In genomic region chr6:7476907-7477306, GRCm38 (mm10) we compare ENCODE assay signal across 27 mouse cellular contexts.
DNase-seq lines count a peak whose midpoint lies in the region; ATAC-seq and TF ChIP-seq lines count a peak whose summit lies in the region.
"Had no signal": no experiment of that assay in that cellular context is flagged by ENCODE, and none has a peak within 500 bp of the region (broad histone marks: within the 10 kb centered on the region; RNA-seq: fewer than 3 reads in every experiment).

No protein-coding gene starts in this region.

- no peaks in the 10 kb centered on the region for H3K36me3 ChIP-seq in myocyte (ENCODE audit: control insufficient read depth, insufficient read depth)
- H3K36me3 ChIP-seq in neural tube, embryonic 15.5 days = no peaks in the 10 kb centered on the region
- H3K36me3 ChIP-seq in thymus, adult 2 months (ENCODE audit: control insufficient read depth, insufficient read depth, low read length) = no peaks in the 10 kb centered on the region
- H3K36me3 ChIP-seq: embryonic facial prominence, embryonic 13.5 days; embryonic facial prominence, embryonic 15.5 days; forebrain, embryonic 10.5 days; forebrain, embryonic 12.5 days; G1E had no signal

- WGBS in neural tube, embryonic 15.5 days = 95% methylated on average over 1 of the region's 1 CpGs
- WGBS in thymus, adult 2 months = 98% methylated on average over 1 of the region's 1 CpGs

- no peak for TF ChIP-seq POLR2A in myocyte (IDR thresholded peaks at IDR 0.05; ENCODE audit: insufficient read length, low read depth)
- TF ChIP-seq POLR2A in thymus, adult 2 months (IDR thresholded peaks at IDR 0.05; ENCODE audit: control insufficient read depth, extremely low read depth, insufficient read depth, low read length, poor library complexity) = no peak

- H3ac ChIP-seq in myocyte (ENCODE audit: control insufficient read depth, insufficient read length) = no peak overlapping the region

- no peak for TF ChIP-seq CTCF in thymus, adult 2 months (IDR thresholded peaks at IDR 0.05; ENCODE audit: borderline replicate concordance, control insufficient read depth, extremely low read depth, insufficient read depth, low read length, poor library complexity)

- H3K4me2 ChIP-seq in myocyte (ENCODE audit: low read depth) = no peak overlapping the region
- H3K4me2 ChIP-seq in neural tube, embryonic 15.5 days = no peak overlapping the region
- H3K4me2 ChIP-seq: embryonic facial prominence, embryonic 13.5 days; embryonic facial prominence, embryonic 15.5 days; forebrain, embryonic 12.5 days had no signal

- no peak overlapping the region for H3K9ac ChIP-seq in neural tube, embryonic 15.5 days (replicated peaks)
- H3K9ac ChIP-seq: embryonic facial prominence, embryonic 13.5 days; embryonic facial prominence, embryonic 15.5 days; forebrain, embryonic 12.5 days had no signal

- DNase-seq in 3T3-L1 (ENCODE audit: low read depth, low spot score) = peak; percentile 90
- peak; percentile 59 for DNase-seq in Muller cell, postnatal 12 days (ENCODE audit: inconsistent ontology term)
- no peak for DNase-seq in thymus, adult 2 months
- no peak for DNase-seq in layer of hippocampus, postnatal 25 days (ENCODE audit: extremely low spot score in 1 of 2, low spot score in 1 of 2)
- DNase-seq: adrenal gland, adult 2 months; adrenal gland, postnatal 10 days; adrenal gland, postnatal 25 days; cerebellum, adult 11 months; cerebellum, adult 18-20 months; cerebellum, adult 8-10 months; cerebellum, adult 9-11 months; cerebellum, postnatal 14 days; cerebellum, postnatal 36 days; embryo, embryonic 11 days had no signal

- H3K4me3 ChIP-seq in myocyte = no peak overlapping the region
- H3K4me3 ChIP-seq in neural tube, embryonic 15.5 days (replicated peaks) = no peak overlapping the region
- H3K4me3 ChIP-seq in thymus, adult 2 months (ENCODE audit: control insufficient read depth, insufficient read depth, low read length) = no peak overlapping the region
- H3K4me3 ChIP-seq: embryonic facial prominence, embryonic 13.5 days; embryonic facial prominence, embryonic 15.5 days; erythroblast, embryonic 14.5 days; forebrain, embryonic 10.5 days; forebrain, embryonic 12.5 days had no signal

- H3K79me2 ChIP-seq in myocyte (ENCODE audit: control insufficient read depth, insufficient read depth) = no peaks in the 10 kb centered on the region

- no peaks in the 10 kb centered on the region for H3K27me3 ChIP-seq in myocyte (ENCODE audit: control insufficient read depth, insufficient read depth, insufficient read length)
- no peaks in the 10 kb centered on the region for H3K27me3 ChIP-seq in neural tube, embryonic 15.5 days (replicated peaks)
- no peaks in the 10 kb centered on the region for H3K27me3 ChIP-seq in thymus, adult 2 months (ENCODE audit: control insufficient read depth, insufficient read depth, low read length)
- H3K27me3 ChIP-seq: CH12.LX; embryonic facial prominence, embryonic 13.5 days; embryonic facial prominence, embryonic 15.5 days; forebrain, embryonic 12.5 days had no signal

- no peak for ATAC-seq in neural tube, embryonic 15.5 days (ENCODE audit: low FRiP score)
- ATAC-seq: CD4-positive, CD25-positive, alpha-beta regulatory T cell, adult 4 months; forebrain, embryonic 14.5 days; forebrain, embryonic 16.5 days; Patski had no signal

- no peaks in the 10 kb centered on the region for H3K9me3 ChIP-seq in neural tube, embryonic 15.5 days (replicated peaks)
- H3K9me3 ChIP-seq: embryonic facial prominence, embryonic 13.5 days; embryonic facial prominence, embryonic 15.5 days; forebrain, embryonic 10.5 days; forebrain, embryonic 12.5 days; G1E had no signal

- no peaks in the 10 kb centered on the region for H3K4me1 ChIP-seq in neural tube, embryonic 15.5 days
- H3K4me1 ChIP-seq in thymus, adult 2 months (replicated peaks; ENCODE audit: control insufficient read depth, insufficient read depth, low read length) = no peaks in the 10 kb centered on the region
- H3K4me1 ChIP-seq: forebrain, embryonic 10.5 days; forebrain, embryonic 12.5 days had no signal

- H3K27ac ChIP-seq in neural tube, embryonic 15.5 days (replicated peaks) = no peak overlapping the region
- H3K27ac ChIP-seq in thymus, adult 2 months (ENCODE audit: control insufficient read depth, insufficient read depth, low read length) = no peak overlapping the region
- H3K27ac ChIP-seq: embryonic facial prominence, embryonic 13.5 days; embryonic facial prominence, embryonic 15.5 days; forebrain, embryonic 10.5 days; forebrain, embryonic 12.5 days had no signal

TF ChIP-seq in myocyte, 11 proteins besides CTCF, POLR2A, EP300 and RAD21:
- TF ChIP-seq CEBPB (IDR thresholded peaks at IDR 0.05; ENCODE audit: insufficient read depth, poor library complexity, severe bottlenecking) (peak; percentile 69), MYOG (IDR thresholded peaks at IDR 0.05; ENCODE audit: control insufficient read depth in 1 of 3, insufficient read depth in 1 of 3, insufficient read length in 2 of 3, low read depth in 2 of 3) (no peak), MYOD1 (IDR thresholded peaks at IDR 0.05; ENCODE audit: control insufficient read depth in 1 of 3, insufficient read length in 2 of 3, low read depth in 2 of 3) (no peak)
TF ChIP-seq in myocyte: peak in this region for 1.

Comparison
In these comparisons a context has a peak if more than half of its experiments do, and no peak if none do; other contexts are left out.
1. DNase-seq: peak in 3T3-L1 (single experiment) and Muller cell, postnatal 12 days (single experiment); none in thymus, adult 2 months (single experiment) and layer of hippocampus, postnatal 25 days (0 of 2).